Mouse (Mus musculus) embryonic facial prominence, embryonic 15.5 days (tissue): ENCODE measurements around the gene Dus3l. TPM values are rescaled to one million over a fixed set of nuclear protein-coding genes. Genes with fewer than 3 reads are reported as not detected.

Experiments used
- ATAC-seq: fragments of 200-750 bp; cut with Nextera tagmentation; 2 replicates; pipeline ENCODE4 v1.8.0; 2017; ENCODE audit warnings: low read depth, moderate TSS enrichment; ENCODE audit not compliant: insufficient number of reproducible peaks, low FRiP score, low TSS enrichment
- H3K27ac ChIP-seq: fragments of 300-500 bp; sonication (generic); replicated peaks from 2 replicates; pipeline ENCODE4 v1.5.1; 2015; ENCODE audit warnings: mild to moderate bottlenecking, inconsistent platforms
- H3K27me3 ChIP-seq: fragments of 300-500 bp; sonication (generic); 2 replicates; pipeline ENCODE4 v1.6.1; 2015; ENCODE audit warnings: inconsistent platforms
- H3K36me3 ChIP-seq: fragments of 300-500 bp; sonication (generic); 2 replicates; pipeline ENCODE4 v1.6.1; 2015; ENCODE audit warnings: mild to moderate bottlenecking, inconsistent platforms
- H3K4me1 ChIP-seq: fragments of 300-500 bp; sonication (generic); 2 replicates; pipeline ENCODE4 v1.6.1; 2015; ENCODE audit warnings: inconsistent platforms
- H3K4me2 ChIP-seq: fragments of 300-500 bp; sonication (generic); replicated peaks from 2 replicates; pipeline ENCODE4 v1.6.1; 2015; ENCODE audit warnings: mild to moderate bottlenecking, inconsistent platforms
- H3K4me3 ChIP-seq: fragments of 300-500 bp; sonication (generic); replicated peaks from 2 replicates; pipeline ENCODE4 v1.5.1; 2015; ENCODE audit warnings: mild to moderate bottlenecking, inconsistent platforms
- H3K9ac ChIP-seq: fragments of 300-500 bp; sonication (generic); 2 replicates; pipeline ENCODE4 v1.6.1; 2015; ENCODE audit warnings: inconsistent platforms
- H3K9me3 ChIP-seq: fragments of 300-500 bp; sonication (generic); replicated peaks from 2 replicates; pipeline ENCODE4 v1.6.1; 2016; ENCODE audit warnings: inconsistent platforms
- WGBS: fragments of 180-500 bp; shearing (Covaris S2); methylation state at CpG from one replicate; pipeline ENCODE4 v1.1.7; 2015; 5-methylcytosine and 5-hydroxymethylcytosine counted together
- polyA plus RNA-seq: library from polyadenylated mRNA; unstranded; fragments of >200 nt; fragmentation: Nextera tagmentation; extraction: Ambion mirVana; gene quantifications from 2 replicates; pipeline ENCODE4 v1.2.1, GENCODE M21; 2015

Gene Dus3l
- polyA plus RNA-seq, 1 experiment from 2014 or later, result 47.8 TPM

DNA sequence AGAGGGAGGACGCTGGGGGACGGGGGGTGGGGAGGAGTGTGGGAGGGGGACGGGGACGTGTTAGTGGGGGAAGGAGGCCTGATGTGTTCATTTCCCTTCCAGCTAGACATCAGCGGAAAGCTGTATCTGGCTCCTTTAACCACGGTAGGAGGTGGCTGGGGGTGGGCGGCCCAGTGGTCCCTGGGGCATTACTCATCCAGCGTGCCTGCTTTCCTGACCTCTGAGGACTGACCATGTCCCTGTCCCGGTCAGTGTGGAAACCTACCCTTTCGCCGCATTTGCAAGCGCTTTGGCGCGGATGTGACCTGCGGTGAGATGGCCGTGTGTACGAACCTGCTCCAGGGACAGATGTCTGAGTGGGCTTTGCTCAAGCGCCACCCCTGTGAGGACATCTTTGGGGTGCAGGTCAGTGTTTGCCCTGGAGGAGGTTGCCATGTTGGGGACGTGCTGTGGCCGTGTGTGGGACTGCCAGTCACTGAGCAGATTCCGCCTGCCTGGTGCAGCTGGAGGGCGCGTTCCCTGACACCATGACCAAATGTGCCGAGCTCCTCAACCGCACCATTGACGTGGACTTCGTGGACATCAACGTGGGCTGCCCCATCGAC lies 3.1 kb downstream of the Dus3l start:
- Histone ChIP-seq H3K4me3 (no peak overlapping the region), H3K27me3 (no peaks in the 10 kb centered on the region), H3K9ac (no peak overlapping the region), H3K9me3 (no peaks in the 10 kb centered on the region), H3K36me3 (peaks cover 43% of the 10 kb centered on the region), H3K4me1 (peaks cover 15% of the 10 kb centered on the region), H3K27ac (no peak overlapping the region), H3K4me2 (no peak overlapping the region)
- no peak for ATAC-seq
- 91% methylated on average over 29 of the region's 29 CpGs for WGBS

DNA sequence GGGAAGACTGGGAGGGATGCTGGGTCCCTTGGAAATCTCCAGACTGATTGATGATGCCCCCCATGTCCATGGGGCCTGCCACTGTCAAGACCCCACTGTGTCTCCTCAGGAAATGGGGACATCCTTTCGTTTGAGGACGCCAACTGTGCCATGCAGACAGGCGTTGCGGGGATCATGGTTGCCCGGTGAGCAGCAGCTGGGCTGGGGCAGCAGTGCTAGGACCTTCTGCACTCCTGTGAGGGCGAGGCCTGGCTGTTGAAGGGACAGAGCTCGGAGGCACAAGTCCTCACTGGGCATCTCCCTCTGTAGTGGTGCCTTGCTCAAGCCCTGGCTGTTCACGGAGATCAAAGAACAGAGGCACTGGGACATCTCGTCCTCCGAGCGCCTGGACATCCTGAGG lies 4.4 kb downstream of the Dus3l start:
- Histone ChIP-seq H3K9ac (no peak overlapping the region), H3K4me2 (no peak overlapping the region), H3K27me3 (no peaks in the 10 kb centered on the region), H3K36me3 (peaks cover 43% of the 10 kb centered on the region), H3K4me1 (peaks cover 8% of the 10 kb centered on the region), H3K9me3 (no peaks in the 10 kb centered on the region), H3K27ac (no peak overlapping the region), H3K4me3 (no peak overlapping the region)
- ATAC-seq, result no peak
- 94% methylated on average over 11 of the region's 11 CpGs for WGBS

DNA sequence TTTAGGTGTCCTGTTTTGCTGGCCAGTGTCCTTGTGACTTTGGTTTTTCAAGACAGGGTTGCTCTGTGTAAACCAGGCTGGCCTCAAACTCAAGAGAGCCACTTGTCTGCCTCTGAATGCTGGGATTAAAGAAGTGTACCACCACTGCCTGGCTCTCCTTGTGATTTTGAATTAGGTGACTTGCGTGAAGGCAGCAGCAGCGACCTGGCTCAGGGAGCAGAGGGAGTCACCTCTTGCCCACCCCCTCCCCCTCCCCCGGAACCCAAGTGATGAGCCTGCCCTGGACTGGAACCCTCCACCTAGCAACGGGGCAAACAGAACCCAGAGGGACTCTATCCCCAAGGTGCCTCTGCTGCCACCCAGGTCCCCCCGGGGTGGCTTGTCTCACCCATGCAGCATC lies 5.4 kb downstream of the Dus3l start, which contains the start of gene Prr22:
Gene Prr22, plus strand, starts transcription at position 301 of the 400 bp plus-strand sequence.
- no peak for ATAC-seq
- no peak within 1 kb of the TSS for H3K9ac ChIP-seq
- H3K9me3 ChIP-seq, result no peaks in the 10 kb centered on the region
- peaks cover 8% of the 10 kb centered on the region for H3K4me1 ChIP-seq
- 91% methylated on average over 5 of the region's 5 CpGs for WGBS
- H3K27ac ChIP-seq, result no peak within 1 kb of the TSS
- H3K4me2 ChIP-seq, result no peak within 1 kb of the TSS
- no peaks in the 10 kb centered on the region for H3K27me3 ChIP-seq
- no peak within 1 kb of the TSS for H3K4me3 ChIP-seq
- H3K36me3 ChIP-seq, result peaks cover 43% of the 10 kb centered on the region

DNA sequence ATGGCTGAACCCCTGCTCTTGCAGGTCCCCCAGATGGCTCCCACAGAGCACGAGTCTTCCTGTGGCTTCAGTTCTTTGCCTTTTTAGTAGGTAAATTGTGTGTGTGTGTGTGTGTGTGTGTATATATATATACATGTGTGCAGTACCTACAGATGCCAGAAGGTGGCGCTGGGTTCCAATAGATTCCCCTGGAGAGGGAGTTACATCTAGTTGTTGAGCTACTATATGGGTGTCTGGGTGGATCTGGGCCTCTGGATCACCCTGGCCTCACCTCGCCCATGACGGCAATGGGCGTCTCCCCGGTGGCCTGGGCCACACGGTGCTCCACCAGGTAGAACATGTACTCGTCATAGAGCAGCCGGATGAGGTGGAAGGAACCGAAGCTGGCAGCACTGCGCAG lies 13.0 kb downstream of the Dus3l start:
- ATAC-seq, result no peak
- Histone ChIP-seq H3K9me3 (no peaks in the 10 kb centered on the region), H3K27ac (no peak overlapping the region), H3K4me3 (no peak overlapping the region), H3K27me3 (no peaks in the 10 kb centered on the region), H3K4me2 (no peak overlapping the region), H3K4me1 (no peaks in the 10 kb centered on the region), H3K36me3 (peaks cover 20% of the 10 kb centered on the region; the same call in 1 of the 2 replicates), H3K9ac (no peak overlapping the region)
- 89% methylated on average over 11 of the region's 11 CpGs for WGBS

DNA sequence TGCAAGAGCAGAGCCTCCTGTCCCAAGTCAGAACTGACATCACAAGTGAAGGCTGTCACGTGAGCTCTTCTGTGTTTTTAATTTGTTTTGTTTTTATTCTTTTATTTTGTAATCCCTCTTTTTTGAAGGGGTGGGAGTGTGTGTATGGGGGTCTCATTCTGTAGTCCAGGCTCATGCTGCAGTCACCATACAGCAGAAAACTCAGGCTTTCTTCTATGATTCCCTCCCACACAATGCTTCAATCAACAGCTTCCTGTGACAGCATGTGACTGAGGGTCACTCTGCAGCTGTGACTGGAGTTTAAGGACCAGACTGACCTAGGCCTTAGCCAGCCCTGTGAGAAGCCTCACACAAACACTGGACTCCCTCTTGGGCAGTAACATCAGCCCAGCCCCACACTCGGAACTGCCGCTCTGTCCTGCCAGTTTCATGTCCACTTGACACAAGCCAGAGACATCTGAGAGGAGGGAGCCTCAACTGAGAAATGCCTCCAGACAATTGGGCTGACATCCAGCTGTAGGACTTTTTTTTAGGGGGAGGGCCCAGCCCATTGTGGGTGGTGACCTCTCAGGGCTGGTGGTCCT lies 14.3 kb downstream of the Dus3l start:
- H3K36me3 ChIP-seq, result peaks cover 20% of the 10 kb centered on the region; the same call in 1 of the 2 replicates
- ATAC-seq, result no peak
- H3K9me3 ChIP-seq, result no peaks in the 10 kb centered on the region
- 41% methylated on average over 3 of the region's 3 CpGs for WGBS
- no peaks in the 10 kb centered on the region for H3K27me3 ChIP-seq
- H3K4me3 ChIP-seq, result no peak overlapping the region
- no peak overlapping the region for H3K4me2 ChIP-seq
- H3K27ac ChIP-seq, result no peak overlapping the region
- no peak overlapping the region for H3K9ac ChIP-seq
- no peaks in the 10 kb centered on the region for H3K4me1 ChIP-seq

DNA sequence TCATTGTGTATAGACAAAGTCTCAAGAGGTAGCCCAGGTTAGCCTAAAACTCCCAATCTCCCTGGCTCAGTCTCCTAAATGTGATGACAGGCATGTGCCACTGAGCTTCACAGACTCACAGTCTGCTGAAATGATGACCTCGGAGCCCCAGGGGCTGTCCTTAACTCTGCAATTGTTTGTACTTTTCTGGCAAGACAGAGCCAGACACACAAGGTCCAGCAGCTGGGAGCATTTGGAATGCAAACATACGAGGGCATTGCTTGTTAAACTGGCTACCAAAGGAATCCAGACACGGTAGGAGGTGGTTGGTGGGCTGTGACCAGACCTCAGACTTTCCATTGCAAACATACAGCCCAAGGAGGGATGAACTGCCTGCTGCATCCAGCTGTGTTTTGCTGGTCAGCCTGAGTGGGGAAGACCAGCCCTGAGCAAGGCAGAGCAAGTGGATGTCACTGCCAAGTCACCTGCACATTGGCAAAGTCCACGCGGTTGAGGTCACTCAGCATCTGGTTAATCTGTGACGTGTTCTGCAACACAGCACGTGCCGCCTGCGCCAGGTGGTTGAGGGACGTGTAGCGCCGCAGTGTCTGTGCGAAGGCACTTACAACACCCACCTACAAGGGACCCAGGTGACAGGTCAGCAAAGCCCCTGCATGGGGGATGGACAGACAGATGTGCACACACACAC lies 15.9 kb downstream of the Dus3l start:
- peaks cover 20% of the 10 kb centered on the region; the same call in 1 of the 2 replicates for H3K36me3 ChIP-seq
- no peaks in the 10 kb centered on the region for H3K27me3 ChIP-seq
- H3K27ac ChIP-seq, result no peak overlapping the region
- 76% methylated on average over 13 of the region's 13 CpGs for WGBS
- no peak overlapping the region for H3K9ac ChIP-seq
- no peaks in the 10 kb centered on the region for H3K9me3 ChIP-seq
- no peak overlapping the region for H3K4me3 ChIP-seq
- ATAC-seq, result no peak
- H3K4me2 ChIP-seq, result no peak overlapping the region
- no peaks in the 10 kb centered on the region for H3K4me1 ChIP-seq

DNA sequence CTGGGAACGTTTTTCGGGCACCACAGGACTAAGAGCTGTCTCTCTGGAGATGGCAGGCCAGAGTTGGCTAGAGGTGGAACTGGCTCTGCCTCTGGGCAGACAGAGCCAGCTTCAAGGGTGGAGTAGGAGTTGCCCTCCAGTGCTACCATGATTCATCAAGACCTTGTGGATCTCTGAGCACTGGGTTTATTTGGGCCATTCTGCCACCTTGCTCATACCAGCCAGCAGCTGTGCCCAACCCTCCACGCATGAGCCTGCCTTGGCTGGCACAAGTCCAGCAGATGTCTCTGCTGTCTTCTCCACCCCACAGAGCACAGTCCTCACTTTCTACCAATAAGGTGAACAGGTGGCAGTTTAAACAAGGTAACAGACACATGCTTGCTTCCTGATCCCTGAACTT lies 24.3 kb downstream of the Dus3l start:
- no peak overlapping the region for H3K27ac ChIP-seq
- WGBS, result 61% methylated on average over 3 of the region's 3 CpGs
- no peak for ATAC-seq

DNA sequence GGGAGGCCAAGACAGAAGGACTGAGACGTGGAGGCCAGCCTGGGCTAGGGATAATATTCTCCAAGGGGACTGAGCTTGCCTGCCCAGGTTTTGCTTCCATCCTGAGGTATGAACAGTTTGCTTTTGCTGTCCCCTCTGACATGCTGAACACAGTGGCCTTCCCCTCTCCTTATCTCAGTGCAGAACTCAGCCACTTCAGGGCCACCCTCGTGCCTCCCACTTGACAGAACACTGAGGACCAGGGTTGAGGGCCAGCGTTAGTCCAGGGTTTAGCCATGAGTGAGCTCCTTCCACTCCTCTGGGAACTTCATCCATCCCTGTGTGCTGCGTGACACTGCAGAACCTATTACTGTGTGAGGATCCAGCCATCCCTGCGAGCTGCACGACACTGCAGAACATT lies 24.7 kb downstream of the Dus3l start:
- no peak for ATAC-seq
- no peaks in the 10 kb centered on the region for H3K27me3 ChIP-seq
- H3K36me3 ChIP-seq, result no peaks in the 10 kb centered on the region
- WGBS, result 85% methylated on average over 6 of the region's 6 CpGs
- no peaks in the 10 kb centered on the region for H3K4me1 ChIP-seq
- no peak overlapping the region for H3K27ac ChIP-seq
- H3K9me3 ChIP-seq, result no peaks in the 10 kb centered on the region
- no peak overlapping the region for H3K4me3 ChIP-seq
- no peak overlapping the region for H3K9ac ChIP-seq
- H3K4me2 ChIP-seq, result no peak overlapping the region

More for the DNA sequence above, 24.3 kb downstream of the Dus3l start:
- Histone ChIP-seq H3K4me1 (no peaks in the 10 kb centered on the region), H3K36me3 (no peaks in the 10 kb centered on the region), H3K4me3 (no peak overlapping the region), H3K4me2 (no peak overlapping the region), H3K27me3 (no peaks in the 10 kb centered on the region), H3K9me3 (no peaks in the 10 kb centered on the region), H3K9ac (no peak overlapping the region)

DNA sequence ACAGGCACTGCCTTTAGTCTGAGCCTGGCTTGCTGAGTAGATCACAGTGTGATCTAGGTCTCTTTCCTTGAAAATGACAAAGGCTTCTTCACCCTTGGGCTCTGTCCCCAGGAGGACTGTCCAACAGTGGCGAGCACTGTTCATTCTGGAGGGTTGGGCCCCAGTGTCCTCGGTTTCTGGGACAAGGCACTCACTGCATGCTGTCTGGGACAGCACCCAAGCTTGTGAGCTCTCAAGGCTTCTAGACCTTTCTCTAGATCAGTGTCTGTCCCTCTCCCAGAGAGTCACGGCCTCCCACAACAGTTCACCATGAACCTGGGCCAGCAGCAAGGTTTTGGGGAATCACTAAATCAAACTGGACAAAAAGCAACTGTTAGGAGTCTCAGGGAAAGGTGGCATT lies 28.0 kb downstream of the Dus3l start:
- WGBS, result 82% methylated on average over 3 of the region's 3 CpGs
- H3K36me3 ChIP-seq, result no peaks in the 10 kb centered on the region
- no peaks in the 10 kb centered on the region for H3K9me3 ChIP-seq
- no peak overlapping the region for H3K4me2 ChIP-seq
- H3K27me3 ChIP-seq, result no peaks in the 10 kb centered on the region
- no peak overlapping the region for H3K9ac ChIP-seq
- no peak overlapping the region for H3K27ac ChIP-seq
- no peak for ATAC-seq
- no peaks in the 10 kb centered on the region for H3K4me1 ChIP-seq
- H3K4me3 ChIP-seq, result no peak overlapping the region

DNA sequence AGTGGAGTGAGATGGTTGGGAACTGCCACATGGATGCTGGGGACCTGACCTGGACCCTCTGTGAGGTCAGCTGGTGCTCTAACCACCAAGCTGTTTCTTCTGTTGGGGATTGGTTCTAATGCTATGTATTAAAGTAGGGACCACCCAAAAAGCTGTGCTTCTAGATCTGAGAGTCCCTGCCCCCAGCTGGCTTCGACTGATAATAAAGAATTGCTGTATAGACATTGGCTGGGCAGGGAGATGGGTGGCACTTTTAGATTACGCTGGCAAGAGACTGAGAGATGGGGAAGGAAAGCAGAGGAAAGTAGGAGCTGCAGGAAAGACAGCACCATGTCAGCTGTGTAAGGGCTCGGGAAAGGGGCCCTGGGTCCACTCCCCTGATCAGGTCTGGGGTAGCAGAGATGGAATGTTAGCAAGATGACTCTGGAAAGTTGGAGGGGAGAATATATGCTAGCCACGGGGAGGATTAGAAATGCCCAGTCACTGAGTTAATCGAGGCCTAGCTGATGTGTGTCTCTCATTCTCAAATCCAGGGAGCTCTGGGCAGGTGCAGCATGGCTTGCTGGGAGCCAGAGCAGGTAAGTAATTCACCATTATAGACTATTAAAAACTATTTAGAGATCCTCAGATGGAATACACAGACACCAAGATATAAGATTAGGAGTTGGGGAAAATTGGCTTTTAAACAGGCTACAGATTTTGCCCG lies 29.2 kb downstream of the Dus3l start:
- Histone ChIP-seq H3K36me3 (no peaks in the 10 kb centered on the region), H3K4me2 (no peak overlapping the region), H3K9me3 (no peaks in the 10 kb centered on the region), H3K27me3 (no peaks in the 10 kb centered on the region), H3K27ac (no peak overlapping the region), H3K9ac (no peak overlapping the region), H3K4me3 (no peak overlapping the region), H3K4me1 (no peaks in the 10 kb centered on the region)
- no peak for ATAC-seq
- WGBS, result 64% methylated on average over 6 of the region's 6 CpGs

DNA sequence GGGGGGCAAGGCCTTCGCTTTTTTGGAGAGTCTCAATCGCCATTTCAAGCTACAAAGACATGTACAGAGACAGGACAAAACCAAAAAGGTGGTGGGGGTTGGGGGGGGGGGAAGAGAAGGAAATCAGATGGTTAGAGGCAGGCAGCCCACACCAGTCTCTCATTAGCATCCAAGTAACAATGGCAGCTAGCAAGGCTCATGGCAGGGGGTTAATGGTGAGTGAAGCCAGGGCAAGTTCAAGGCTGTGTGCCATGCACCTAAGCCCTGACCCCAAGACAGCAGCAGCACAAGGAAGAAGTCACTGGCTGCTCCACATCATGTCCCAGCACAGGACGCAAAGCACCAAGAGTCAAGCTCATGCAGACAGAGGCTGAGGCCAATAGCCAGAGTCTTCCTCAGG lies 34.7 kb downstream of the Dus3l start:
- no peak for ATAC-seq
- Histone ChIP-seq H3K9ac (no peak overlapping the region), H3K27ac (no peak overlapping the region), H3K27me3 (no peaks in the 10 kb centered on the region), H3K36me3 (peaks cover 4% of the 10 kb centered on the region; the same call in 1 of the 2 replicates), H3K4me3 (no peak overlapping the region), H3K4me1 (no peaks in the 10 kb centered on the region), H3K4me2 (no peak overlapping the region), H3K9me3 (no peaks in the 10 kb centered on the region)
- 76% methylated on average over 3 of the region's 3 CpGs for WGBS
